Mouse (Mus musculus) 3T3-L1 (cell line): ENCODE results near the gene Nhej1.

Experiments used
- DNase-seq: peaks from one replicate; pipeline ENCODE4 v3.0.0-alpha.2; 2015; ENCODE audit warnings: low read depth, low spot score

The Nhej1 gene

GRCm38 (mm10) chr1:74977001-74977400 is 148.0 kb downstream of the Nhej1 start:
- no peak for DNase-seq

GRCm38 (mm10) chr1:74975936-74976335 is 149.1 kb downstream of the Nhej1 start:
- DNase-seq: no peak

GRCm38 (mm10) chr1:74973590-74973989 is 151.4 kb downstream of the Nhej1 start:
- DNase-seq: peak; percentile 10

GRCm38 (mm10) chr1:74971353-74972050 is 153.5 kb downstream of the Nhej1 start:
- no peak for DNase-seq

- DNase-seq: peak; percentile 66
Observed at GRCm38 (mm10) chr1:74967962-74968580, 156.9 kb downstream of the Nhej1 start.

- DNase-seq: peak; percentile 87
Observed at GRCm38 (mm10) chr1:74964494-74965215, 160.3 kb downstream of the Nhej1 start.

GRCm38 (mm10) chr1:74962853-74963227 is 162.2 kb downstream of the Nhej1 start:
- no peak for DNase-seq

- DNase-seq: no peak
Observed at GRCm38 (mm10) chr1:74962126-74962852, 162.7 kb downstream of the Nhej1 start.

- DNase-seq: no peak
Observed at GRCm38 (mm10) chr1:74961722-74962121, 163.3 kb downstream of the Nhej1 start.

GRCm38 (mm10) chr1:74960059-74960458 is 164.9 kb downstream of the Nhej1 start:
- no peak for DNase-seq

GRCm38 (mm10) chr1:74951556-74952210 is 173.3 kb downstream of the Nhej1 start, which contains the start of gene Ihh:
Ihh (minus strand) TSS chr1:74951672.
- DNase-seq: no peak

- no peak for DNase-seq
Observed at GRCm38 (mm10) chr1:74950576-74951490, 174.2 kb downstream of the Nhej1 start.

GRCm38 (mm10) chr1:74950066-74950465 is 174.9 kb downstream of the Nhej1 start:
- no peak for DNase-seq

- DNase-seq: no peak
Observed at GRCm38 (mm10) chr1:74949666-74950050, 175.3 kb downstream of the Nhej1 start.

GRCm38 (mm10) chr1:74948784-74949665 is 176.0 kb downstream of the Nhej1 start:
- DNase-seq: peak; percentile 48

- DNase-seq: no peak
Observed at GRCm38 (mm10) chr1:74947986-74948670, 176.9 kb downstream of the Nhej1 start.

GRCm38 (mm10) chr1:74941651-74942360 is 183.2 kb downstream of the Nhej1 start:
- DNase-seq: no peak

- DNase-seq: peak; percentile 37
Observed at GRCm38 (mm10) chr1:74939762-74940161, 185.2 kb downstream of the Nhej1 start.
